Mouse (Mus musculus) activated CD4-positive, CD25-positive, alpha-beta regulatory T cell (primary cell): ENCODE results near the gene Sirpb1a. TPM values are rescaled to one million over a fixed set of nuclear protein-coding genes. Genes with fewer than 3 reads are reported as not detected.

Experiments
- polyA plus RNA-seq, 2 experiments: library from polyadenylated mRNA; unstranded; fragments of 100-300 nt; shearing (Covaris generic); gene quantifications; one replicate each; pipeline ENCODE4 v1.2.1; 2017

Gene Sirpb1a
- polyA plus RNA-seq = under 1 TPM in 1 of 2 experiments, not detected in 1; 0.50 TPM

DNA sequence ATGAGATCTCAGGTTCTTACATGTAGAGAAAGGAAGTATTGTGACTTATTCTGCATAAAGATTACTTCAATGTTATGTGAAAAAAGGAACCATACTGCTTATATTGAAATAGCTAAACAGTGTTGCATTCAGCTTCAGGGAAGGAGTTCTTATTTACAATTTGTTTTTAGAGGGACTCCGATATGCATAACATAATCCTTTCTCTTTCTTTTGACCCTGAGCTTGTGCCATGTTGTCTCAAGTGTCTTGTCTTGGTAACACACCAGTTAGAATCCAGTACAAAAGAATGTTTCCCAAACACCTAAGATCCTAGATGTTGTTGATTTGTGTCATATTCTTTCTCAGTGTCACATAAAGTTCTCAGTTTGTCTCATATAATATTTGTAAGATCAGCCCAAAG, at the start of gene Sirpb1a:
Gene Sirpb1a, minus strand, starts transcription at position 74 of the 400 bp plus-strand sequence.

DNA sequence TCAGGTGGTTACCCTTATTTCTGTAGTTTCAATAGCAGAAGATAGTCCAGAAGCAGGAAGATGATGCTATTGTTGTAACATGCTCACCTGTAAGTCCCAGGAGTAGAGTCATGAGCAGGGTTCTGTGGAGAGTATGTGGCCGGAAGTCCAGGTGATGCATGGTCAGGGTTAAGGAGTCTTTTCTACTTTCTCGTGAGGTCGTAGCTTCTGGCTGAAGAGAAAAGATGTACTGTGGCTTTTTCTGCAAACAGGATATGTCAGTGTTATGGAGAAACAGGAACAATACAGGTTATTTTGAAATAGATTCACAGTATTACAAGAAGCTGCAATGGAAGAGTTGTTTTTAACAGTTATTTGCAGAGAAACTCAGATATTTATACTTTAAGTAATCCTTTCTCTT, 94.3 kb downstream of the Sirpb1a start, which contains the start of gene Gm9733:
Gene Gm9733, minus strand, starts transcription at position 240 of the 400 bp plus-strand sequence.

Other genes with a start within 250 kb of the Sirpb1a start
- under 1 TPM in 1 of 2 experiments, not detected in 1; 0.48 TPM for gene Gm9733, start 94.2 kb downstream of the Sirpb1a start, polyA plus RNA-seq
- gene Sirpb1b, start 148.5 kb upstream of the Sirpb1a start, polyA plus RNA-seq = under 1 TPM in 1 of 2 experiments, not detected in 1; 0.32 TPM